Mouse (Mus musculus): ENCODE data around the gene Shisal2a. TPM values are rescaled to one million over a fixed set of nuclear protein-coding genes. Genes with fewer than 3 reads are reported as not detected.

The Shisal2a gene
- total RNA-seq, 2 experiments from 2014 or later = 2.7 to 5.9 TPM

- DNase-seq = no peak
Observed at GRCm38 (mm10) chr4:108337817-108338216, 45.3 kb downstream of the Shisal2a start.

DNA sequence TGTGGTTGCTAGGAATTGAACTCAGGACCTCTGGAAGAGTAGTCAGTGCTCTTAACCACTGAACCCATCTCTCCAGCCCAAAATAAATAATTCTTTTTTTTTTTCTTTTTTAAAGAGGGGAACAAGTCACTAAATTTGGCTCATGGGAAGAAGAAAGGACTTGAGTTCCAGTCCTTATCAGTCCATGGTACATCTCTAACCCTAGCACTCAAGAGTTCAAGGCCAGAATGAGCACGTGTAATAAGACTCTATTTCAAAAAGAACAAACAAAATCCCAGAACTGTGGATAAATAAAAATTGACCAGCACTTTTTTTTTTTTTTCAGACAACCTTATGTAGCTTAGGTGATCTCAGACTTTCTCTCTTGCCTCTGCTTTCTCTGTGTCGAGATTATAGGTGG is 46.4 kb downstream of the Shisal2a start:
- DNase-seq = no peak

DNA sequence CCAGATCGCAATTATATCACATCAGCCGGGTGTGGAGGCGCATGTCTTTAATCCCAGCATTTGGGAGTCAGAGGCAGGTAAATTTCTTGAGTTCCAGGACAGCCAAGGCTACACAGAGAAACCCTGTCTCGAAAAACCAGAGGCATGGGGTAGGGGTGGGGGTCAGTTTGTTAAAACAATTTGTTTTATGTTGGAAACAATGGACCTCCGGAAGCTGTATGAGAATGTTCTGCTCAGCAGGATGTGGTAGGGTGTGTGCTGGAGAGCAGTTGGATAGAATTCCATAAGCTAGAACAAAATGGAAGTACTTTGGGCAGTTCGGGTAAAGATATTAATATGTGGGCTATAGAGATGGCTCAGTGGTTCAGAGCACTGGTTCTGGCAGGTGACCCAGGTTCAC is 47.7 kb downstream of the Shisal2a start:
- DNase-seq = no peak

DNA sequence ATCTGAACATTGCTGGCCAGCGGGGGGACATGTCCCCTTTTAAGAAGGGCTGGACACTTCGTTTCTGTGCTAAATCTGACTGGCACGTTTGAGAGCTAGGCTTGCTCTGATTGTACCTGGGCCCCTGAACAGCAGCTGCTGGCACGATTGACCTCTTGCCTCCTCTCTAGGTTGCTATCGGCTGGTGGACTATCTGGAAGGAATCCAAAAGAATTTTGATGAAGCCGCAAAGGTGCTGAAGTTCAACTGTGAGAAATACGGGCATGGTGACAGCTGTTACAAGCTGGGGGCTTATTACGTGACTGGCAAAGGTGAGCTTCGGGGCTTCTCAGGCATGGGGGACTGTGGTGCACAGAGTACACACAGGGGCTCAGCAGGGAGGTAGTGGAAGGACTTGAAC is 51.1 kb downstream of the Shisal2a start:
- no peak for DNase-seq

- no peak for DNase-seq
Observed at GRCm38 (mm10) chr4:108329840-108330239, 53.3 kb downstream of the Shisal2a start.

DNA sequence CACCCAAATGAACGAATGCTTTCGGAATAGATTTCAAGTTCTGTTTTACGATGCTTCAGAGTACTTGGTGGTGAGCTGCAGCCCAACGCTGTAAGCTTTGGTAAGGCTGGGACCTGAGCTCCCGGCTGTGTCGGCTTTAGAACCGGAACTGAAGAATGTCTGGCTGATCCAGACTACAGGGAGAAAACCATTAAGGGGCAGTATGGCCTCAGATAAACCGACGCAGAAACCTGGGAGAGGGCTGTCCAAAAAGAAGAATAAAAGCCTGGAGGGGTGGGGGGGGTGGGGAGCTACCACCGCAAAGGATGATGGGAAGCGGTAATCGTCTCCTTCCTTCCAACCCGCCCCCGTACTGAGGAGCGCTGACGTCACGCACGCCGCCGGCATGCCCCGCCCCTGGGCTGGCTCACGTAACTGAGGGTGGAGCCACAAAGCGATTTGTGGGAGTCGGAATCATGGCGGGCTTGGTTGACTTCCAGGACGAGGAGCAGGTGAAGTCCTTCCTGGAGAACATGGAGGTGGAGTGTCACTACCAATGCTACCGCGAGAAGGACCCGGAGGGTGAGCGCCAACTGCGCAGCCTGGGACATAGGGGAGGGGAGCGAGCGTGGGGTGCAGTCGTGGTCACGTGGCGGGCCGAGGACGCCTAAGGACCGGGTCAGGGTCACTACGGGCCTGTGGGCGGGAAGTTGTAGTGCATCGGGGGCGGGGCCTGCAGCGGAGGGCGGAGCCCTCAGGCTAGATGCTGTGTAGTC is 55.2 kb downstream of the Shisal2a start, which contains the start of gene Coa7:
Gene Coa7, plus strand, starts transcription at position 411 of the 755 bp plus-strand sequence.
- peak; percentile 98 for DNase-seq

DNA sequence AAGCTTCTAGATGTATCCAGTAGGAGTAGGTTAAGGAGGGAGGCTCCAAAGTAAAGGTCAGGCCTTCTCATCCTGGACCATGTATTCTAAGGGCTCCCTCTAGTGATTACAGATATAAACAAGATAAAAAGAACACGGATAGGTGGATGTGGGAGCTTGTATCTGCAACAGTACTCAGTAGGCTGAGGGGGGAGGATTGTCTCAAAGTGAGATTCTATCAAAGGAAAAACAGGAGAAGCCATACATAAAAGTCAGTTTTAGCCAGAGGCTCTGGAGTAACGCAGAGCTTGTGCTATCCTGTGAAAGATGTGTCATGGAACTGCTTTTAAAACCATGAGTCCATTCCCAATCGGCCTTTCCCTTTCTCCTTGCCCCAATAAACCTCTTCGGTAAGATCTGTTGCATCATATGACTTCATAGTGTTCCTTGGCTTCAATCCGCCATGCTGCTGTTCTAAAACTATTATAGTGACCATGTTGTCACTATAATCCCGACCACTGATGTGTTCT is 56.0 kb downstream of the Shisal2a start:
- peak; percentile 30 for DNase-seq

GRCm38 (mm10) chr4:108323588-108323987 is 59.6 kb downstream of the Shisal2a start:
- no peak for DNase-seq

DNA sequence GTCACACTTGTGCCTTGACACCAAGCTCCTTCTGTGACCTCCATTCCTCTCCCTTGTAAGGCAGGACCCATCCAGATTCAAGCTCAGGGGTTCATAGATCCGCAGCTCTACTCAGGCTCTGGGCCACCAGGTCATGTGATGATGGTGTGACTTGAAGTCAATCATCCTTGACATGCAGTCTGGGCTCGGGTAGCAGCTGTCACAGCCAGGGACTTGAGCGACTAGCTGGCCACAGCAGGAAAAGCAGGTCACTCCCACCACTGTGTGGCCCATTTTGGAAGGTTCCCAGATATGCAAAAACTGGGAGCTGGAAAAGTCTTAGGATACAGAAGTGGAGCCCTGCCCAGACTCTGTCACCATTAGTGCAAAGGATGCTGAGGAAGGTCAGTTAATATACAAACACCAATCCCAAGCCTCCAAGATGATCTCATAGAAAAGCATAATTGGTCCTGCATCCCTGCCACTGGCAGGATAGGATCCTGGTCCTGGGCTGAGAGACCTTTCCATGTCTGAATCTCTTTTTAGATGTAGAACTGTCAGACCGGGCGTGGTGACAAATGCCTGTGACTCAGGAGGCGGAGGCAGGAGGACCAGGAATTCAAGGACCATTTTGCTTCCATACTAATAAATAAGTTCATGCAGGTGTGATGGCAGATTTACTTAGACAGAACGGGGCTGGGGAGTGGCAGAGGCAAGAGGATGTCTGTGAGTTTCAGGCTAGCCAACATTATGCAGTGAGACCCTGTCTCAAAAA is 62.3 kb downstream of the Shisal2a start:
- no peak for DNase-seq

GRCm38 (mm10) chr4:108319747-108320146 is 63.4 kb downstream of the Shisal2a start:
- no peak for DNase-seq

DNA sequence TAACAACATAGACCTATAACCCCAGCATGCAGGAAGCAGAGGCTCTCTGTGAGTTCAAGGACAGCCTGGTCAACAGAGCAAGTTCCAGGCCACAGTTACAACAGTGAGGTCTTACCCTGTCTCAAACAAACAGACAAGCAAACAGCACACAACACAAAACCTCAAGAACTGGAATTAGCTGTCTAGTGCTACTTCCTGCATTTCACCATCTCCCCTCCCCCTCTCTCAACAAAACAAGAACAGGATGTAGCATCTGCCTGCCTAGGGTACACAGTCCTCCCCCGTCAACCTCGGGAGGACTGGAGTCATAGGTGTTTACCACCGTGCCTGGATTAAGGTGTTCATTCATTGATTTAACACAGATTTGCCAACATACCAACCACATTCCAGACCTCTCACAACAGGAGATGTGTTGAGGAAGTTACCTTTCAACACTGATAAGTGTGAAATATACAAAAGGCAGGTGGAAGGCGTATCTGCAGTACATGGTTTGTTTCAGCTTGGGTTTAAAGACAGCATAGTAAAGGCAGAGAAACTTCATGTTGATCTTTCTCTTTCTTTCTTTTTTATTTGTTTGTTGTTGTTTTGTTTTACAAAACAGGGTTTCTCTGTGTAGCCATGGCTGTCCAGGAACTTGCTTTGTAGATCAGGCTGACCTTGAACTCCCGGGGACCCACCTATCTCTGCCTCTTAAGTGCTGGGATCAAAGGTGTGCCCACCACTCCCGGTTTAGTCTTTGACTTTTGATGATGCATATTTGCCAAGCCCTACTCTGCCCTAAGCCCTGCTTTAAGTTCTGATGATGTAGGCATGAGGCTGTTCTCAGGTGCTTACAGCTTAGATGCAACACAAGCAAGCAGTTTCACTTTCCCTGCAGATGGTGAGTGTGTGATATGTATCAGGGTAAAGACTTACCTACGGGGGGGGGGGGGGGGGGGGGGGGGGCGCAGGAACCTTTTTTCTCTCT is 64.2 kb downstream of the Shisal2a start:
- DNase-seq = no peak

Other genes with a start within 250 kb of the Shisal2a start
- 100 to 1,000 TPM; 444 to 569 TPM for gene Scp2, start 238.4 kb downstream of the Shisal2a start, total RNA-seq (2021)
- gene Echdc2, start 217.9 kb downstream of the Shisal2a start, total RNA-seq (2021) = 10 to 100 TPM; 29.1 to 33.8 TPM
- gene Zyg11a, start 165.3 kb downstream of the Shisal2a start, total RNA-seq (2021) = 1 to 10 TPM in 1 of 2 experiments, under 1 TPM in 1; 0.91 to 1.2 TPM
- gene Zyg11b, start 82.3 kb downstream of the Shisal2a start, total RNA-seq (2021) = 10 to 100 TPM; 29.5 to 35.4 TPM
- 10 to 100 TPM; 56.1 to 61.8 TPM for gene Coa7, start 55.2 kb downstream of the Shisal2a start, total RNA-seq (2021)
- gene Gpx7, start 23.6 kb upstream of the Shisal2a start, total RNA-seq (2021) = 10 to 100 TPM; 18.2 to 20.5 TPM
- 10 to 100 TPM; 37.9 to 52.2 TPM for gene Tut4, start 76.1 kb upstream of the Shisal2a start, total RNA-seq (2021)
- 10 to 100 TPM; 35.0 to 36.3 TPM for gene Prpf38a, start 196.0 kb upstream of the Shisal2a start, total RNA-seq (2021)
- gene Orc1, start 196.1 kb upstream of the Shisal2a start, total RNA-seq (2021) = 1 to 10 TPM; 1.7 to 2.2 TPM
- gene Cc2d1b, start 236.6 kb upstream of the Shisal2a start, total RNA-seq (2021) = 10 to 100 TPM; 28.4 to 38.6 TPM